Mouse (Mus musculus): ENCODE results near the gene Sfxn3.

GRCm38 (mm10) chr19:45073871-45074542 lies 26.7 kb downstream of the Sfxn3 start:
- TF ChIP-seq CTCF (IDR thresholded peaks at IDR 0.05; ENCODE audit: low read depth) (peak; percentile 84), EP300 (optimal IDR thresholded peaks at IDR 0.05) (no peak)
